Mouse (Mus musculus) urinary bladder, postnatal 4 days (tissue): ENCODE results near the gene Fkbp5.

Experiments used
- DNase-seq, 2 experiments: peaks; one replicate each; pipeline ENCODE4 v3.0.0; 2021 to 2022; ENCODE audit warnings: low spot score in 2 of 2

Gene Fkbp5

GRCm38 (mm10) chr17:28523355-28524008, 6.2 kb upstream of the Fkbp5 start:
- no peak for DNase-seq

GRCm38 (mm10) chr17:28522623-28523354, 5.5 kb upstream of the Fkbp5 start:
- peak; percentile 81 to 85 for DNase-seq

GRCm38 (mm10) chr17:28521920-28522319, 4.6 kb upstream of the Fkbp5 start:
- no peak for DNase-seq

GRCm38 (mm10) chr17:28521071-28521726, 3.9 kb upstream of the Fkbp5 start:
- no peak for DNase-seq

- DNase-seq = no peak
These were observed 3.2 kb upstream of the Fkbp5 start for GRCm38 (mm10) chr17:28520561-28520960.

- no peak for DNase-seq
These were observed 2.5 kb upstream of the Fkbp5 start for GRCm38 (mm10) chr17:28519827-28520226.

GRCm38 (mm10) chr17:28518615-28519071, 1.3 kb upstream of the Fkbp5 start:
- no peak for DNase-seq

GRCm38 (mm10) chr17:28517956-28518614, 758 bp upstream of the Fkbp5 start:
- DNase-seq = peak; percentile 79 to 87

GRCm38 (mm10) chr17:28516881-28517280, 446 bp downstream of the Fkbp5 start:
- no peak for DNase-seq

- DNase-seq = peak in 1 of 2 experiments; percentile 37
These were observed 1.6 kb downstream of the Fkbp5 start for GRCm38 (mm10) chr17:28515431-28516341.

GRCm38 (mm10) chr17:28514555-28514954, 2.8 kb downstream of the Fkbp5 start:
- DNase-seq = no peak

- no peak for DNase-seq
These were observed 3.5 kb downstream of the Fkbp5 start for GRCm38 (mm10) chr17:28513844-28514243.

GRCm38 (mm10) chr17:28513337-28513736, 4.0 kb downstream of the Fkbp5 start:
- no peak for DNase-seq

- DNase-seq = peak in 1 of 2 experiments; percentile 75
These were observed 4.6 kb downstream of the Fkbp5 start for GRCm38 (mm10) chr17:28512696-28513095.

GRCm38 (mm10) chr17:28511616-28512541, 5.4 kb downstream of the Fkbp5 start:
- DNase-seq = no peak

- no peak for DNase-seq
These were observed 6.6 kb downstream of the Fkbp5 start for GRCm38 (mm10) chr17:28510445-28511342.

- DNase-seq = no peak
These were observed 9.8 kb downstream of the Fkbp5 start for GRCm38 (mm10) chr17:28507496-28507895.

- no peak for DNase-seq
These were observed 10.4 kb downstream of the Fkbp5 start for GRCm38 (mm10) chr17:28506895-28507294.

GRCm38 (mm10) chr17:28505591-28505990, 11.7 kb downstream of the Fkbp5 start:
- DNase-seq = no peak
